Mouse (Mus musculus) thymus, adult 2 months (tissue): ENCODE measurements around the gene Ptbp1. TPM values are rescaled to one million over a fixed set of nuclear protein-coding genes. Genes with fewer than 3 reads are reported as not detected.

Source experiments
- DNase-seq: peaks from one replicate; pipeline ENCODE4 v3.0.0; 2021
- H3K27ac ChIP-seq: fragments of 200-500 bp; 2 replicates; pipeline ENCODE4 v1.5.1; 2012; ENCODE audit warnings: low read length, control low read depth; ENCODE audit not compliant: control insufficient read depth, insufficient read depth
- H3K27me3 ChIP-seq: fragments of 200-500 bp; 2 replicates; pipeline ENCODE4 v1.6.1; 2012; ENCODE audit warnings: mild to moderate bottlenecking, low read length, moderate library complexity, mixed read lengths; ENCODE audit not compliant: control insufficient read depth, insufficient read depth
- H3K36me3 ChIP-seq: fragments of 200-500 bp; 2 replicates; pipeline ENCODE4 v1.6.1; 2012; ENCODE audit warnings: mild to moderate bottlenecking, low read length, moderate library complexity; ENCODE audit not compliant: control insufficient read depth, insufficient read depth
- H3K4me1 ChIP-seq: fragments of 200-500 bp; replicated peaks from 2 replicates; pipeline ENCODE4 v1.6.1; 2012; ENCODE audit warnings: low read length; ENCODE audit not compliant: control insufficient read depth, insufficient read depth
- H3K4me3 ChIP-seq: fragments of 200-500 bp; 2 replicates; pipeline ENCODE4 v1.5.1; 2012; ENCODE audit warnings: mild to moderate bottlenecking, low read length, control low read depth, moderate library complexity; ENCODE audit not compliant: control insufficient read depth, insufficient read depth
- CTCF ChIP-seq: fragments of 200-500 bp; IDR thresholded peaks from 2 replicates; pipeline ENCODE4 v1.5.1; 2012; ENCODE audit warnings: mild to moderate bottlenecking, control low read depth, low read length, moderate library complexity, borderline replicate concordance; ENCODE audit not compliant: control insufficient read depth, poor library complexity, insufficient read depth; ENCODE audit errors: extremely low read depth
- POLR2A ChIP-seq: fragments of 200-500 bp; IDR thresholded peaks from 2 replicates; pipeline ENCODE4 v1.6.1; 2012; ENCODE audit warnings: mild to moderate bottlenecking, low read length, control low read depth, moderate library complexity; ENCODE audit not compliant: control insufficient read depth, poor library complexity, insufficient read depth; ENCODE audit errors: extremely low read depth
- WGBS: fragments of 180-500 bp; shearing (Covaris S2); methylation state at CpG from one replicate; pipeline ENCODE4 v1.1.7; 2018; 5-methylcytosine and 5-hydroxymethylcytosine counted together
- polyA plus RNA-seq: library from polyadenylated mRNA; depleted of rRNA; stranded (reverse); fragments of >200 nt; gene quantifications from 2 replicates; pipeline ENCODE4 v1.2.3, GENCODE M21; 2012; rRNA removed

Ptbp1 gene
- polyA plus RNA-seq, 1 experiment = 583 TPM

GRCm38 (mm10) chr10:79909092-79909922 lies 55.1 kb downstream of the Ptbp1 start:
- peak; percentile 31 for DNase-seq
- TF ChIP-seq CTCF (no peak), POLR2A (no peak)
- H3K27me3 ChIP-seq = no peaks in the 10 kb centered on the region
- no peak overlapping the region for H3K4me3 ChIP-seq
- no peaks in the 10 kb centered on the region for H3K36me3 ChIP-seq
- WGBS = 24% methylated on average over 14 of the region's 14 CpGs
- H3K27ac ChIP-seq = peak overlapping the region; percentile 32
- peaks cover 11% of the 10 kb centered on the region for H3K4me1 ChIP-seq

- Histone ChIP-seq H3K27ac (no peak within 1 kb of the TSS; the same call in 1 of the 2 replicates), H3K36me3 (no peaks in the 10 kb centered on the region), H3K27me3 (no peaks in the 10 kb centered on the region), H3K4me1 (peaks cover 23% of the 10 kb centered on the region), H3K4me3 (no peak within 1 kb of the TSS)
- no peak for DNase-seq
- whole genome bisulfite sequencing = over 99% methylated on average over 4 of the region's 4 CpGs
- TF ChIP-seq CTCF (no peak), POLR2A (no peak)
Observed at GRCm38 (mm10) chr10:79910556-79910955, 56.3 kb downstream of the Ptbp1 start, which contains the start of gene Gm26602. Gm26602 (plus strand) TSS chr10:79910856.

GRCm38 (mm10) chr10:79912412-79912811 lies 58.2 kb downstream of the Ptbp1 start:
- peaks cover 35% of the 10 kb centered on the region for H3K4me1 ChIP-seq
- H3K27me3 ChIP-seq = no peaks in the 10 kb centered on the region
- DNase-seq = no peak
- H3K27ac ChIP-seq = no peak overlapping the region
- H3K4me3 ChIP-seq = no peak overlapping the region
- 96% methylated on average over 20 of the region's 20 CpGs for WGBS
- no peaks in the 10 kb centered on the region for H3K36me3 ChIP-seq
- TF ChIP-seq CTCF = no peak
- no peak for TF ChIP-seq POLR2A

Other genes starting within 250 kb of the Ptbp1 start
- gene C2cd4c, start 240.4 kb upstream of the Ptbp1 start, polyA plus RNA-seq = 0.05 TPM in 1 of 2 replicates, not detected in the other
- gene Shc2, start 216.5 kb upstream of the Ptbp1 start, polyA plus RNA-seq = 1.2 TPM in 2 replicates
- 0.18 and 0.23 TPM in 2 replicates for gene Odf3l2, start 208.7 kb upstream of the Ptbp1 start, polyA plus RNA-seq
- 2.9 and 4.0 TPM in 2 replicates for gene Madcam1, start 189.9 kb upstream of the Ptbp1 start, polyA plus RNA-seq
- gene Tpgs1, start 185.1 kb upstream of the Ptbp1 start, polyA plus RNA-seq = 92.1 and 92.3 TPM in 2 replicates
- 309 and 321 TPM in 2 replicates for gene Cdc34, start 172.2 kb upstream of the Ptbp1 start, polyA plus RNA-seq
- gene Gzmm, start 165.4 kb upstream of the Ptbp1 start, polyA plus RNA-seq = 0.57 and 1.2 TPM in 2 replicates
- gene Bsg, start 149.9 kb upstream of the Ptbp1 start, polyA plus RNA-seq = 345 and 396 TPM in 2 replicates
- gene Hcn2, start 137.8 kb upstream of the Ptbp1 start, polyA plus RNA-seq = 3.1 and 4.7 TPM in 2 replicates
- gene Polrmt, start 107.8 kb upstream of the Ptbp1 start, polyA plus RNA-seq = 104 and 109 TPM in 2 replicates
- not detected in 2 replicates for gene Fgf22, start 99.4 kb upstream of the Ptbp1 start, polyA plus RNA-seq
- gene Rnf126, start 87.5 kb upstream of the Ptbp1 start, polyA plus RNA-seq = 375 and 472 TPM in 2 replicates
- gene Fstl3, start 77.2 kb upstream of the Ptbp1 start, polyA plus RNA-seq = 15.9 and 17.1 TPM in 2 replicates
- gene Prss57, start 63.5 kb upstream of the Ptbp1 start, polyA plus RNA-seq = 23.4 and 30.1 TPM in 2 replicates
- gene Palm, start 60.9 kb upstream of the Ptbp1 start, polyA plus RNA-seq = 63.7 and 87.8 TPM in 2 replicates
- 6.6 and 6.8 TPM in 2 replicates for gene Misp, start 33.4 kb upstream of the Ptbp1 start, polyA plus RNA-seq
- gene Prtn3, start 20.0 kb downstream of the Ptbp1 start, polyA plus RNA-seq = 5.3 and 9.2 TPM in 2 replicates
- gene Plppr3, start 20.2 kb downstream of the Ptbp1 start, polyA plus RNA-seq = 1.1 and 1.9 TPM in 2 replicates
- 3.7 and 8.9 TPM in 2 replicates for gene Elane, start 31.8 kb downstream of the Ptbp1 start, polyA plus RNA-seq
- gene Cfd, start 36.4 kb downstream of the Ptbp1 start, polyA plus RNA-seq = 1,248 and 1,398 TPM in 2 replicates
- 103 and 121 TPM in 2 replicates for gene Med16, start 54.5 kb downstream of the Ptbp1 start, polyA plus RNA-seq
- not detected in 2 replicates for gene Gm26602, start 56.4 kb downstream of the Ptbp1 start, polyA plus RNA-seq
- 5.8 and 7.5 TPM in 2 replicates for gene Kiss1r, start 62.5 kb downstream of the Ptbp1 start, polyA plus RNA-seq
- gene R3hdm4, start 66.8 kb downstream of the Ptbp1 start, polyA plus RNA-seq = 279 and 303 TPM in 2 replicates
- 12.5 and 13.5 TPM in 2 replicates for gene Arid3a, start 72.6 kb downstream of the Ptbp1 start, polyA plus RNA-seq
- gene Wdr18, start 105.7 kb downstream of the Ptbp1 start, polyA plus RNA-seq = 68.1 and 74.5 TPM in 2 replicates
- 0.07 and 0.14 TPM in 2 replicates for gene Grin3b, start 116.3 kb downstream of the Ptbp1 start, polyA plus RNA-seq
- 540 and 566 TPM in 2 replicates for gene Tmem259, start 129.9 kb downstream of the Ptbp1 start, polyA plus RNA-seq
- 239 and 245 TPM in 2 replicates for gene Cnn2, start 134.2 kb downstream of the Ptbp1 start, polyA plus RNA-seq
- 79.5 and 83.5 TPM in 2 replicates for gene Abca7, start 142.1 kb downstream of the Ptbp1 start, polyA plus RNA-seq
- gene Arhgap45, start 162.2 kb downstream of the Ptbp1 start, polyA plus RNA-seq = 1,362 and 1,504 TPM in 2 replicates
- 211 and 226 TPM in 2 replicates for gene Polr2e, start 185.4 kb downstream of the Ptbp1 start, polyA plus RNA-seq
- gene Gpx4, start 192.7 kb downstream of the Ptbp1 start, polyA plus RNA-seq = 517 and 598 TPM in 2 replicates